Mouse (Mus musculus) heart, embryonic 13.5 days (tissue): ENCODE data around the gene Hras. TPM values are rescaled to one million over a fixed set of nuclear protein-coding genes. Genes with fewer than 3 reads are reported as not detected.

Experiments
- ATAC-seq: fragments of 200-750 bp; cut with Nextera tagmentation; 2 replicates; pipeline ENCODE4 v1.8.0; 2017; ENCODE audit warnings: moderate TSS enrichment; ENCODE audit not compliant: insufficient number of reproducible peaks, low FRiP score, low TSS enrichment; ENCODE audit errors: extremely low read depth
- H3K27ac ChIP-seq: fragments of 300-500 bp; sonication (generic); replicated peaks from 2 replicates; pipeline ENCODE4 v1.5.1; 2015; ENCODE audit warnings: moderate library complexity, mild to moderate bottlenecking, inconsistent platforms
- H3K27me3 ChIP-seq: fragments of 300-500 bp; sonication (generic); replicated peaks from 2 replicates; pipeline ENCODE4 v1.6.1; 2015; ENCODE audit warnings: mild to moderate bottlenecking, inconsistent platforms
- H3K36me3 ChIP-seq: fragments of 300-500 bp; sonication (generic); 2 replicates; pipeline ENCODE4 v1.6.1; 2015; ENCODE audit warnings: mild to moderate bottlenecking, inconsistent platforms
- H3K4me1 ChIP-seq: fragments of 300-500 bp; sonication (generic); 2 replicates; pipeline ENCODE4 v1.6.1; 2015; ENCODE audit warnings: inconsistent platforms
- H3K4me2 ChIP-seq: fragments of 300-500 bp; sonication (generic); 2 replicates; pipeline ENCODE4 v1.6.1; 2015; ENCODE audit warnings: inconsistent platforms, mild to moderate bottlenecking, moderate library complexity
- H3K4me3 ChIP-seq: fragments of 300-500 bp; sonication (generic); 2 replicates; pipeline ENCODE4 v1.5.1; 2015; ENCODE audit warnings: moderate library complexity, mild to moderate bottlenecking, inconsistent platforms
- H3K9ac ChIP-seq: fragments of 300-500 bp; sonication (generic); 2 replicates; pipeline ENCODE4 v1.6.1; 2015; ENCODE audit warnings: inconsistent platforms, mild to moderate bottlenecking, moderate library complexity
- H3K9me3 ChIP-seq: fragments of 300-500 bp; sonication (generic); 2 replicates; pipeline ENCODE4 v1.6.1; 2016; ENCODE audit warnings: inconsistent platforms
- WGBS: fragments of 180-500 bp; shearing (Covaris S2); methylation state at CpG from one replicate; pipeline ENCODE4 v1.1.7; 2015; ENCODE audit warnings: mixed read lengths; 5-methylcytosine and 5-hydroxymethylcytosine counted together
- polyA plus RNA-seq: library from polyadenylated mRNA; unstranded; fragments of >200 nt; fragmentation: Nextera tagmentation; extraction: Ambion mirVana; gene quantifications from 2 replicates; pipeline ENCODE4 v1.2.1, GENCODE M21; 2015

Hras gene
- polyA plus RNA-seq, 1 experiment from 2014 or later = 67.5 TPM

GRCm38 (mm10) chr7:141220377-141220776, 26.6 kb upstream of the Hras start:
- no peak for ATAC-seq
- 72% methylated on average over 1 of the region's 1 CpGs for WGBS
- Histone ChIP-seq H3K4me1 (peaks cover 53% of the 10 kb centered on the region), H3K4me3 (peak overlapping the region; percentile 68), H3K27me3 (no peaks in the 10 kb centered on the region), H3K9me3 (no peaks in the 10 kb centered on the region), H3K9ac (peak overlapping the region; percentile 89), H3K4me2 (peak overlapping the region; percentile 83), H3K27ac (no peak overlapping the region; the same call in 1 of the 2 replicates), H3K36me3 (peaks cover 20% of the 10 kb centered on the region)

DNA sequence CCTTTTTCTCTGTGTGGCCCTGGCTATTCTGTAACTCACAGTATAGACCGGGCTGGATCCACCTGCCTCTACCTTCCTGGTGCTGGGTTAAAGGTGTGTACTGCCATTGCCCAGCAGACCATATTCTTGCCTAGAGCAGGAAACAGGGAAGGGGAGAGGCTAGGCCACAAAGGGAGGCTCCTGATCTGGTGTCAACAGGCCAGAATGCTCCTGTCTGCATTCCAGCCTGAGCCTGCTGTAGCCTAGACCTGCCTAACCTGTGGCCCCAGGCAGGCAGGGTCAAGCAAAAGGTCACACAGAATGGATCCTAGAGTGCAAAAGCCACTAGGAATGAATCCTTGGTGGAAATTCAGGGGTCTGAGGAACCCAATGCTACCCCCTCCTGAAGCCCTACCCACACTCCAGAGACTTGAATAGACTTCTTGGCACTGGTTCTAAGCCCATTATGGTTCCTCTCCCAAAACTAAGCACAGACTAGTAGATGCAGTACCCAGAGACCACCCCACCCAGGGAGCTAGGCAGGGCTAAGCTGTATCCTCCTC, 25.8 kb upstream of the Hras start:
- H3K27me3 ChIP-seq = no peaks in the 10 kb centered on the region
- no peak for ATAC-seq
- H3K4me2 ChIP-seq = peak overlapping the region; percentile 83
- peak overlapping the region; percentile 89; the same call in 1 of the 2 replicates for H3K9ac ChIP-seq
- no peak overlapping the region for H3K4me3 ChIP-seq
- H3K27ac ChIP-seq = no peak overlapping the region
- H3K9me3 ChIP-seq = no peaks in the 10 kb centered on the region
- WGBS = 94% methylated on average over 1 of the region's 1 CpGs
- H3K36me3 ChIP-seq = peaks cover 20% of the 10 kb centered on the region
- peaks cover 59% of the 10 kb centered on the region for H3K4me1 ChIP-seq

DNA sequence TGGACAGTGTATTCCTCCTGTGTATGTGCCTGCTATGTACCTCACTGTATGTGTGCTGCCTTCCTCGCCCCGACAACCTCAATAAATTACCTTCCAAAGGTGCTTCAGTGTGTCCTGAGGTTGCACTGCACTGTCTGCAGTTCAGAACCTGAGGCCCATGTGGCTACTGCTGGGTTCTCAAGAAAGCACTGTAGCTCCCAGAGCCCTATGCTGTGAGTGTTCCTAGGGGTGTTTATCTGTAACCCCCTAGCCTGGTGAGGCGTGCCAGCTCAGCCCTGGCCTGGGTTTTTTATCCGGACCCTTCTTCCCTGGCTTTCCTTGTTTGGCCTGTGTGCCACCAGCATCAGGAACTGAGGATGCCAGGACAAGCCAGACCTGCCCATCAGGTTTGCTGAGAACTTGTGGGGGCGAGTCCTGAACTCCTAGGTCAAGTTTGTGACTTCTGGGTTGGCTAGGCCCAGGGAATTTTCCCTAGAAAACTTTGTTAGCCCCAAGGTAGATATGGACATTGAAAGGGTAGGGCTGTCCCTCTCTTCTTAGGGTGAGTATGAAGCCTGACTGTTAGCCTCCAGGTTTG, 24.8 kb upstream of the Hras start:
- WGBS = 80% methylated on average over 5 of the region's 5 CpGs
- Histone ChIP-seq H3K27ac (no peak overlapping the region), H3K4me1 (peaks cover 63% of the 10 kb centered on the region), H3K36me3 (peaks cover 20% of the 10 kb centered on the region), H3K4me3 (no peak overlapping the region), H3K9ac (no peak overlapping the region), H3K4me2 (no peak overlapping the region), H3K9me3 (no peaks in the 10 kb centered on the region), H3K27me3 (no peaks in the 10 kb centered on the region)
- ATAC-seq = no peak

GRCm38 (mm10) chr7:141218141-141218540, 24.3 kb upstream of the Hras start:
- Histone ChIP-seq H3K9me3 (no peaks in the 10 kb centered on the region), H3K9ac (no peak overlapping the region), H3K36me3 (peaks cover 20% of the 10 kb centered on the region), H3K27ac (no peak overlapping the region), H3K4me2 (no peak overlapping the region), H3K27me3 (no peaks in the 10 kb centered on the region), H3K4me1 (peaks cover 61% of the 10 kb centered on the region), H3K4me3 (no peak overlapping the region)
- ATAC-seq = no peak
- 79% methylated on average over 3 of the region's 3 CpGs for WGBS

DNA sequence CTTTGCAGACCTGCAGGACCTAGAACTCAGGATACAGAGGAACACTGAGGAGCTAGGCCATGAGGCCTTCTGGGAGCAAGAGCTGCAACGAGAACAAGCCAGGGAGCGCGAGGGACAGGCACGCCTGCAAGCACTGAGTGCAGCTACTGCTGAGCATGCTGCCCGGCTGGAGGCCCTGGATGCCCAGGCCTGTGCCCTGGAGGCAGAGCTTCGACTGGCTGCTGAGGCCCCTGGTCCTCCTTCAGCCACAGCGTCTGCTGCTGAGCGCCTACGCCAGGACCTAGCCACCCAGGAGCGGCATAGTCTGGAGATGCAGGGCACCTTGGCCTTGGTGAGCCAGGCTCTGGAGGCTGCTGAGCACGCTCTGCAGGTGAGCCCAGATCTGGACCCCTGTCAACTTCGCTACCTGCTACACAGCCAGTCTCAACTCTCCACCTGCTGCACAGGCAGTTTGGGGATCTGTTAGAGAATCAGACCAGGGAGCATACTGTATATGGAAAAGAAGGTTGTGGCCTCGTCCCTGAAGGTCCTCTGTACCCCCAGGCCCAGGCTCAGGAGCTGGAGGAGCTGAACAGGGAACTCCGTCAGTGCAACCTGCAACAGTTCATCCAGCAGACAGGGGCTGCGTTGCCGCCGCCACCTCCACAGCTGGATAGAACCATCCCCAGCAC, 23.7 kb upstream of the Hras start:
- no peaks in the 10 kb centered on the region for H3K9me3 ChIP-seq
- H3K27ac ChIP-seq = no peak overlapping the region
- WGBS = 88% methylated on average over 17 of the region's 17 CpGs
- no peak for ATAC-seq
- H3K9ac ChIP-seq = no peak overlapping the region
- 0 out of 2 replicates have a peak overlapping the region, but pooled peaks have one; percentile 67 for H3K4me3 ChIP-seq
- peaks cover 58% of the 10 kb centered on the region for H3K4me1 ChIP-seq
- no peaks in the 10 kb centered on the region for H3K27me3 ChIP-seq
- H3K4me2 ChIP-seq = peak overlapping the region; percentile 77; the same call in 1 of the 2 replicates
- peaks cover 20% of the 10 kb centered on the region for H3K36me3 ChIP-seq

DNA sequence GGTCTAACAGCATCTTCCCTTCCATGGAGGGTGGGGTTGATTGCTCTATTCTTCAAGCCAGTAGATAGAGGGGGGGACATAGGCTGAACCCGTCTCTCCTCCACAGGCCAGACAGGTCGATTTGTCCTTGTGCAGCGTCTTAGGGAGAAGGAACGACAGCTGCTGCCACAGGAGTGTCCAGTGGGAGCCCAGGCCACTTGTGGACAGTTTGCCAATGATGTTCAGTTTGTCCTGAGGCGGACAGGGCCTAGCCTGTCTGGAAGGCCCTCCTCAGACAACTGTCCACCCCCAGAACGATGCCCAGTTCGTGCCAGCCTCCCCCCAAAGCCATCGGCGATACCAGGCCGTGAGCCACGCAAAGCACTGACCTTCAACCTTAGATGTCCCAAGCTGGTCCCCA, 23.1 kb upstream of the Hras start:
- H3K4me3 ChIP-seq = peak overlapping the region; percentile 67
- no peak for ATAC-seq
- H3K4me1 ChIP-seq = peaks cover 55% of the 10 kb centered on the region
- H3K9ac ChIP-seq = peak overlapping the region; percentile 82
- H3K27ac ChIP-seq = peak overlapping the region; percentile 78; the same call in 1 of the 2 replicates
- WGBS = 81% methylated on average over 11 of the region's 11 CpGs
- H3K27me3 ChIP-seq = 0 out of 2 replicates have a peak, but pooled peaks cover 3% of the 10 kb centered on the region
- H3K4me2 ChIP-seq = peak overlapping the region; percentile 77
- H3K36me3 ChIP-seq = peaks cover 20% of the 10 kb centered on the region
- H3K9me3 ChIP-seq = no peaks in the 10 kb centered on the region

DNA sequence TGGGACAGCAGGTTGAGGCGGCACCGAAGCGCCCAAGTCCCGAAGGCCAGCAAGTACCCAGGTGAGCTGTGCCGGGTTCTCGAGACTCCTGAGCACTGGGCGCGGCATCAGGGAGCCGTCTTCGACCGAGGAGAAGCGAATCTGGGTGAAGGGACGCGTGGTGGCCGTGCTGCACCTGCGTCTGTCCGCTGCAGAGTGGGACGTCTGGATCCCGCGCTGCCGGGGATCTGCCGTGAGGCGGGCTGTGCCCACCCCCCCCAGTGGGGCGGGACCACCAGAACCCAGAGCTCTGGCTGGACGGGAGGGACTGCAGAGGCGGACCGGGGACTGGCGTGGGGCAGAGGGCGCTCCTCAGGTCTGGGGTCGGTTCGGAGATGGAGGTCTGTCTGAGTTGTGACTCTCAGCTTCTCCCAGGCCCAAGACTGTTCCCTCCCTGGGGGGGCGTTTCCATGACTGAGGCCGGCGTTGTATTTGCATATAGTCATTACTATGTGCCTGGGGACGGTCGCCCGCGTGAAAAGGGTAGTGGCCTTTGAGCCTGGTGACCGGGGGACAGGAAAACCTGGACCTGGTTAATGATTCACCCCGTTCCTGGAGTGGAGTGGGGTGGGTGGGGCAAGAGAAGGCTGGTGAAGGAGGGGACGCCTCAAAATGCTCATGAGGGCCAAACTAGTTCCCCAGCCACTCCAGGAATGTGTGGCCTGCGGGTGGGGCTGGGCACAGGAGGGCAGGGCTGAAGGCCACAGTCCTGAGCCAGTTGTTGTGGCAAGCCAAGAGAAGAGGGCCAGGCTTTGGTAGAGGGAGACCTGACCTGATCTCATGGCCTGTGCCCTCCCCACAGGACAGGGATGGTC, 22.3 kb upstream of the Hras start:
- H3K9me3 ChIP-seq = no peaks in the 10 kb centered on the region
- peak overlapping the region; percentile 67 for H3K4me3 ChIP-seq
- peak overlapping the region; percentile 78 for H3K27ac ChIP-seq
- H3K36me3 ChIP-seq = peaks cover 20% of the 10 kb centered on the region
- WGBS = 2% methylated on average over 42 of the region's 42 CpGs
- peaks cover 5% of the 10 kb centered on the region; the same call in 1 of the 2 replicates for H3K27me3 ChIP-seq
- peak; percentile 29 for ATAC-seq
- H3K4me2 ChIP-seq = peak overlapping the region; percentile 77
- H3K9ac ChIP-seq = peak overlapping the region; percentile 82
- peaks cover 52% of the 10 kb centered on the region for H3K4me1 ChIP-seq

DNA sequence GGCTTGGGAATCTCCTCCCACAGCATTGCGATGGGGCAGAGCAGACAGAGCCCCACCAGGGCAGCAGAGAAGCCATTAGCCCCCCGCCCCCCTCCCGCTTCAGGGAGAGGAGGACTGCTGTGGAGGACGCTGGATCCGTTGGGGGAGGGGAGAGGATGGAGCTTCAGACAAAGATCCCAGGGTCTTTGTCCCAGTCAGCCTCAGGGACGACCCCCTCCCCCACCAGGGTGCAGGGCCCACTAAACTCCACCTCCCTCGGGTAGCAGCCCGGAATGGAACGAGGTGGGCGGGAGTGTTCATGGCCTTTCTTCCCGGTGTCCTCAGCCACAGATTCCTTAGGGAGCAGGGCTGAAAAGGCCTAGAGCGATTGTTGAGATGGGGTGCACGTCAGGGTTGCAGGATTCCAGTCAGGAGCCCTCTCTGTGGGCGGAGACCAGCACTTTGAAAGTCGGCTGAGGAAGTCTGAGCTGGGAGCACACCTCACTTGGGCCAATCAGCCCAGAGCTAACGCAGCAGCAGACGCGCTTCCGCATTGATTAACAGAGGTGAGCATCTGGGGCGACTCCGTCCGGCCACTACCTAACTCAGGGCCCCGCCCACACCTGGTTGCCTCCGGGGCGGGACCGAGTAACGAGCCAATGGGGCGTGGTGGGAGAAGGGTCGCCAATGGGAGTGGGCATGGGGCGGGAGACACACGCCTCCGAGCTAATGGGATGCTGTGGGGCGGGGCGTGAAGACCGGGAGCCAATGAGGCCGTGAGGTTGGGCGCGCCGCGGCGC, 21.5 kb upstream of the Hras start, which contains the start of gene Rassf7:
TSS of gene Rassf7 (plus strand) at position 760 of the 779 bp plus-strand sequence.
- Histone ChIP-seq H3K4me3 (peak within 1 kb of the TSS; percentile 67), H3K4me2 (peak within 1 kb of the TSS; percentile 77), H3K36me3 (peaks cover 20% of the 10 kb centered on the region), H3K27me3 (peaks cover 12% of the 10 kb centered on the region), H3K4me1 (peaks cover 47% of the 10 kb centered on the region), H3K9ac (peak within 1 kb of the TSS; percentile 84), H3K27ac (peak within 1 kb of the TSS; percentile 78), H3K9me3 (no peaks in the 10 kb centered on the region)
- WGBS = under 1% methylated on average over 41 of the region's 41 CpGs
- peak; percentile 96 for ATAC-seq

GRCm38 (mm10) chr7:141214310-141214709, 20.5 kb upstream of the Hras start:
- no peak overlapping the region for H3K27ac ChIP-seq
- 75% methylated on average over 3 of the region's 3 CpGs for WGBS
- ATAC-seq = no peak
- no peak overlapping the region for H3K9ac ChIP-seq
- H3K4me2 ChIP-seq = no peak overlapping the region
- no peaks in the 10 kb centered on the region for H3K9me3 ChIP-seq
- H3K27me3 ChIP-seq = peaks cover 12% of the 10 kb centered on the region
- H3K4me3 ChIP-seq = no peak overlapping the region
- peaks cover 16% of the 10 kb centered on the region for H3K36me3 ChIP-seq
- peaks cover 44% of the 10 kb centered on the region for H3K4me1 ChIP-seq

GRCm38 (mm10) chr7:141213605-141214235, 19.9 kb upstream of the Hras start, which contains the start of gene Lmntd2:
TSS of gene Lmntd2 (minus strand) at chr7:141214080.
- Histone ChIP-seq H3K9me3 (no peaks in the 10 kb centered on the region), H3K27ac (peak within 1 kb of the TSS; percentile 74), H3K4me3 (peak within 1 kb of the TSS; percentile 67), H3K36me3 (peaks cover 11% of the 10 kb centered on the region), H3K4me1 (peaks cover 43% of the 10 kb centered on the region), H3K4me2 (peak within 1 kb of the TSS; percentile 77), H3K27me3 (peaks cover 12% of the 10 kb centered on the region), H3K9ac (peak within 1 kb of the TSS; percentile 84)
- 86% methylated on average over 11 of the region's 11 CpGs for WGBS
- ATAC-seq = no peak
